Mouse (Mus musculus): Measurements from ENCODE around the gene Scp2. TPM values are rescaled to one million over a fixed set of nuclear protein-coding genes. Genes with fewer than 3 reads are reported as not detected.

Gene Scp2
- total RNA-seq, 1 experiment = 65.9 TPM

GRCm38 (mm10) chr4:108065176-108065844, 79.5 kb downstream of the Scp2 start:
- Histone ChIP-seq H3K4me3 (ENCODE audit: insufficient read depth in 1 of 2, low read depth in 1 of 2, low read length in 2 of 2, poor library complexity in 1 of 2, severe bottlenecking in 1 of 2) (no peak overlapping the region), H3K36me3 (ENCODE audit: control insufficient read depth, insufficient read depth, low read length, poor library complexity, severe bottlenecking) (no peaks in the 10 kb centered on the region; the same call in 1 of the 2 replicates), H3K9ac (ENCODE audit: insufficient read depth, low read depth, low read length, poor library complexity, severe bottlenecking) (no peak overlapping the region), H3K4me1 (ENCODE audit: control insufficient read depth in 2 of 2, insufficient read depth in 2 of 2, low read length in 2 of 2, poor library complexity in 1 of 2) (no peaks in the 10 kb centered on the region), H3K9me3 (ENCODE audit: control insufficient read depth, insufficient read depth, low read depth, low read length) (no peaks in the 10 kb centered on the region), H3K27ac (ENCODE audit: insufficient read depth, low read depth, low read length, poor library complexity, severe bottlenecking) (no peak overlapping the region)
- TF ChIP-seq HCFC1 (IDR thresholded peaks at IDR 0.05; ENCODE audit: borderline replicate concordance, insufficient read depth, low read length) (no peak), ZNF384 (IDR thresholded peaks at IDR 0.05; ENCODE audit: low read depth, low read length) (no peak), CHD2 (IDR thresholded peaks at IDR 0.05; ENCODE audit: low read depth, low read length) (no peak), MAFK (IDR thresholded peaks at IDR 0.05; ENCODE audit: insufficient read depth, low read depth, low read length) (no peak), ZC3H11A (IDR thresholded peaks at IDR 0.05; ENCODE audit: borderline replicate concordance, low read depth, low read length) (no peak)
- no peak for DNase-seq (ENCODE audit: low read depth, low spot score)
- in situ Hi-C loops (cut with MboI; ENCODE audit: low sequenced_read_pairs in 2 of 2, unreplicated experiment in 2 of 2) = no loop called here

- H3K9me3 ChIP-seq (ENCODE audit: control insufficient read depth, insufficient read depth, low read depth, low read length) = no peaks in the 10 kb centered on the region
- DNase-seq (ENCODE audit: low read depth, low spot score) = no peak
- H3K36me3 ChIP-seq (ENCODE audit: control insufficient read depth, insufficient read depth, low read length, poor library complexity, severe bottlenecking) = no peaks in the 10 kb centered on the region; the same call in 1 of the 2 replicates
- in situ Hi-C loops (cut with MboI; ENCODE audit: low sequenced_read_pairs in 2 of 2, unreplicated experiment in 2 of 2) = no loop called here
- H3K4me1 ChIP-seq (ENCODE audit: control insufficient read depth in 2 of 2, insufficient read depth in 2 of 2, low read length in 2 of 2, poor library complexity in 1 of 2) = 0 out of 4 replicates have a peak, but pooled peaks cover 0 to 2% of the 10 kb centered on the region in 2 experiments
- no peak overlapping the region for H3K27ac ChIP-seq (ENCODE audit: insufficient read depth, low read depth, low read length, poor library complexity, severe bottlenecking)
- H3K4me3 ChIP-seq (ENCODE audit: insufficient read depth in 1 of 2, low read depth in 1 of 2, low read length in 2 of 2, poor library complexity in 1 of 2, severe bottlenecking in 1 of 2) = no peak overlapping the region
- TF ChIP-seq CHD2 (IDR thresholded peaks at IDR 0.05; ENCODE audit: low read depth, low read length) (no peak), ZC3H11A (IDR thresholded peaks at IDR 0.05; ENCODE audit: borderline replicate concordance, low read depth, low read length) (no peak), HCFC1 (IDR thresholded peaks at IDR 0.05; ENCODE audit: borderline replicate concordance, insufficient read depth, low read length) (no peak)
- no peak overlapping the region for H3K9ac ChIP-seq (ENCODE audit: insufficient read depth, low read depth, low read length, poor library complexity, severe bottlenecking)
Measured at GRCm38 (mm10) chr4:108063616-108064015, 81.2 kb downstream of the Scp2 start.

- DNase-seq (ENCODE audit: low read depth, low spot score) = no peak
- Histone ChIP-seq H3K4me1 (ENCODE audit: control insufficient read depth in 2 of 2, insufficient read depth in 2 of 2, low read length in 2 of 2, poor library complexity in 1 of 2) (0 out of 4 replicates have a peak, but pooled peaks cover 0 to 2% of the 10 kb centered on the region in 2 experiments), H3K9ac (ENCODE audit: insufficient read depth, low read depth, low read length, poor library complexity, severe bottlenecking) (no peak overlapping the region), H3K27ac (ENCODE audit: insufficient read depth, low read depth, low read length, poor library complexity, severe bottlenecking) (no peak overlapping the region), H3K4me3 (ENCODE audit: insufficient read depth in 1 of 2, low read depth in 1 of 2, low read length in 2 of 2, poor library complexity in 1 of 2, severe bottlenecking in 1 of 2) (no peak overlapping the region), H3K36me3 (ENCODE audit: control insufficient read depth, insufficient read depth, low read length, poor library complexity, severe bottlenecking) (no peaks in the 10 kb centered on the region; the same call in 1 of the 2 replicates), H3K9me3 (ENCODE audit: control insufficient read depth, insufficient read depth, low read depth, low read length) (no peaks in the 10 kb centered on the region)
- no peak for TF ChIP-seq CHD2 (IDR thresholded peaks at IDR 0.05; ENCODE audit: low read depth, low read length)
- TF ChIP-seq ZC3H11A (IDR thresholded peaks at IDR 0.05; ENCODE audit: borderline replicate concordance, low read depth, low read length) = no peak
- TF ChIP-seq MAFK (IDR thresholded peaks at IDR 0.05; ENCODE audit: insufficient read depth, low read depth, low read length) = no peak
- no peak for TF ChIP-seq ZNF384 (IDR thresholded peaks at IDR 0.05; ENCODE audit: low read depth, low read length)
- TF ChIP-seq HCFC1 (IDR thresholded peaks at IDR 0.05; ENCODE audit: borderline replicate concordance, insufficient read depth, low read length) = no peak
- in situ Hi-C loops (cut with MboI; ENCODE audit: low sequenced_read_pairs in 2 of 2, unreplicated experiment in 2 of 2) = no loop called here
Measured at GRCm38 (mm10) chr4:108062524-108062923, 82.3 kb downstream of the Scp2 start.

- Histone ChIP-seq H3K4me1 (ENCODE audit: control insufficient read depth in 2 of 2, insufficient read depth in 2 of 2, low read length in 2 of 2, poor library complexity in 1 of 2) (0 out of 4 replicates have a peak, but pooled peaks cover 0 to 2% of the 10 kb centered on the region in 2 experiments), H3K36me3 (ENCODE audit: control insufficient read depth, insufficient read depth, low read length, poor library complexity, severe bottlenecking) (no peaks in the 10 kb centered on the region; the same call in 1 of the 2 replicates), H3K9me3 (ENCODE audit: control insufficient read depth, insufficient read depth, low read depth, low read length) (no peaks in the 10 kb centered on the region), H3K27ac (ENCODE audit: insufficient read depth, low read depth, low read length, poor library complexity, severe bottlenecking) (no peak overlapping the region), H3K4me3 (ENCODE audit: insufficient read depth in 1 of 2, low read depth in 1 of 2, low read length in 2 of 2, poor library complexity in 1 of 2, severe bottlenecking in 1 of 2) (no peak overlapping the region), H3K9ac (ENCODE audit: insufficient read depth, low read depth, low read length, poor library complexity, severe bottlenecking) (no peak overlapping the region)
- DNase-seq (ENCODE audit: low read depth, low spot score) = no peak
- in situ Hi-C loops (cut with MboI; ENCODE audit: low sequenced_read_pairs in 2 of 2, unreplicated experiment in 2 of 2) = no loop called here
- TF ChIP-seq ZC3H11A (IDR thresholded peaks at IDR 0.05; ENCODE audit: borderline replicate concordance, low read depth, low read length) = no peak
- TF ChIP-seq CHD2 (IDR thresholded peaks at IDR 0.05; ENCODE audit: low read depth, low read length) = no peak
- no peak for TF ChIP-seq ZNF384 (IDR thresholded peaks at IDR 0.05; ENCODE audit: low read depth, low read length)
- no peak for TF ChIP-seq HCFC1 (IDR thresholded peaks at IDR 0.05; ENCODE audit: borderline replicate concordance, insufficient read depth, low read length)
- no peak for TF ChIP-seq MAFK (IDR thresholded peaks at IDR 0.05; ENCODE audit: insufficient read depth, low read depth, low read length)
Measured at GRCm38 (mm10) chr4:108060774-108061173, 84.0 kb downstream of the Scp2 start.

Measured in ES-E14 (cell line).